Mouse (Mus musculus): ENCODE results near the gene 1700013F07Rik. TPM values are rescaled to one million over a fixed set of nuclear protein-coding genes. Genes with fewer than 3 reads are reported as not detected.

Gene 1700013F07Rik
- polyA plus RNA-seq, 1 experiment from 2014 or later: not detected

- ATAC-seq (replicated peaks; ENCODE audit: insufficient number of reproducible peaks, low FRiP score, low TSS enrichment, low read depth): no peak
- H3K9me3 ChIP-seq (replicated peaks; ENCODE audit: control insufficient read depth, low read length): no peaks in the 10 kb centered on the region
- no peaks in the 10 kb centered on the region for H3K4me1 ChIP-seq (ENCODE audit: control insufficient read depth, insufficient read depth, low read length)
- H3K4me3 ChIP-seq (ENCODE audit: low read depth, low read length): no peak overlapping the region
- no peaks in the 10 kb centered on the region for H3K36me3 ChIP-seq (replicated peaks; ENCODE audit: control insufficient read depth, insufficient read depth, low read depth, low read length)
- no peak overlapping the region for H3K9ac ChIP-seq (replicated peaks; ENCODE audit: low read length)
- 81% methylated on average over 4 of the region's 4 CpGs for WGBS
- H3K27ac ChIP-seq (replicated peaks; ENCODE audit: low read depth, low read length): no peak overlapping the region
- no peaks in the 10 kb centered on the region for H3K27me3 ChIP-seq (ENCODE audit: control insufficient read depth, insufficient read depth, low read length)
- no peak overlapping the region for H3K4me2 ChIP-seq (ENCODE audit: low read depth, low read length)
- DNase-seq (ENCODE audit: low spot score): no peak
These were observed 30.0 kb upstream of the 1700013F07Rik start for GRCm38 (mm10) chr3:108503908-108504307.

- ATAC-seq (replicated peaks; ENCODE audit: insufficient number of reproducible peaks, low FRiP score, low TSS enrichment, low read depth) (no peak), DNase-seq (ENCODE audit: low spot score) (no peak)
- Histone ChIP-seq H3K9me3 (replicated peaks; ENCODE audit: control insufficient read depth, low read length) (no peaks in the 10 kb centered on the region), H3K4me3 (ENCODE audit: low read depth, low read length) (no peak overlapping the region), H3K4me2 (ENCODE audit: low read depth, low read length) (no peak overlapping the region), H3K9ac (replicated peaks; ENCODE audit: low read length) (no peak overlapping the region), H3K36me3 (replicated peaks; ENCODE audit: control insufficient read depth, insufficient read depth, low read depth, low read length) (no peaks in the 10 kb centered on the region), H3K4me1 (ENCODE audit: control insufficient read depth, insufficient read depth, low read length) (no peaks in the 10 kb centered on the region), H3K27ac (replicated peaks; ENCODE audit: low read depth, low read length) (no peak overlapping the region), H3K27me3 (ENCODE audit: control insufficient read depth, insufficient read depth, low read length) (no peaks in the 10 kb centered on the region)
- WGBS: 71% methylated on average over 4 of the region's 4 CpGs
These were observed 25.0 kb upstream of the 1700013F07Rik start for GRCm38 (mm10) chr3:108508745-108509474.

DNA sequence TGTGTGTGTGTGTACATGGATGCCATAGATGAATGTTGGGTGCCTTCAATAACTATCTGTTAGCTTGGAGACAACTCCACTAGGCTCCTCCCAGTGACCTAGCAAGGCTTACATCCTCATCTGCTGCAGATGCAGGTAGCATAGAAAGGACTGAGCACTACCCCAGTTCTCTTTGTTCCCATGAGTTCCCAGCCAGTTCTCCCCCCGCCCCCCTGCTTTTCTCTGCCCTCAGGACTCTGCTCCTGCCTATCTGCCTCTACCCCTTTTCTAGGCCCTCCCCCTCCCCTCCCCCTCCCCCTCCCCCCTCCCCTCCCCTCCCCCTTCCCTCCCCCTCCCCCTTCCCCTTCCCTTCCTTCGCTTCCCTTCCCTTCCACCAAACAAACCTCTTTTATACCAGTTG lies 23.8 kb upstream of the 1700013F07Rik start:
- Histone ChIP-seq H3K4me3 (ENCODE audit: low read depth, low read length) (no peak overlapping the region), H3K9me3 (replicated peaks; ENCODE audit: control insufficient read depth, low read length) (no peaks in the 10 kb centered on the region), H3K9ac (replicated peaks; ENCODE audit: low read length) (no peak overlapping the region), H3K4me2 (ENCODE audit: low read depth, low read length) (no peak overlapping the region), H3K27me3 (ENCODE audit: control insufficient read depth, insufficient read depth, low read length) (no peaks in the 10 kb centered on the region), H3K36me3 (replicated peaks; ENCODE audit: control insufficient read depth, insufficient read depth, low read depth, low read length) (no peaks in the 10 kb centered on the region), H3K4me1 (ENCODE audit: control insufficient read depth, insufficient read depth, low read length) (no peaks in the 10 kb centered on the region), H3K27ac (replicated peaks; ENCODE audit: low read depth, low read length) (no peak overlapping the region)
- 57% methylated on average over 1 of the region's 2 CpGs for WGBS
- no peak for DNase-seq (ENCODE audit: low spot score)
- ATAC-seq (replicated peaks; ENCODE audit: insufficient number of reproducible peaks, low FRiP score, low TSS enrichment, low read depth): no peak

- WGBS: 25% methylated on average over 9 of the region's 9 CpGs
- no peaks in the 10 kb centered on the region for H3K36me3 ChIP-seq (replicated peaks; ENCODE audit: control insufficient read depth, insufficient read depth, low read depth, low read length)
- H3K9me3 ChIP-seq (replicated peaks; ENCODE audit: control insufficient read depth, low read length): no peaks in the 10 kb centered on the region
- H3K27me3 ChIP-seq (ENCODE audit: control insufficient read depth, insufficient read depth, low read length): no peaks in the 10 kb centered on the region
- H3K4me2 ChIP-seq (ENCODE audit: low read depth, low read length): no peak overlapping the region
- H3K9ac ChIP-seq (replicated peaks; ENCODE audit: low read length): no peak overlapping the region
- no peaks in the 10 kb centered on the region for H3K4me1 ChIP-seq (ENCODE audit: control insufficient read depth, insufficient read depth, low read length)
- H3K4me3 ChIP-seq (ENCODE audit: low read depth, low read length): no peak overlapping the region
- ATAC-seq (replicated peaks; ENCODE audit: insufficient number of reproducible peaks, low FRiP score, low TSS enrichment, low read depth): no peak
- no peak overlapping the region for H3K27ac ChIP-seq (replicated peaks; ENCODE audit: low read depth, low read length)
- no peak for DNase-seq (ENCODE audit: low spot score)
These were observed 23.1 kb upstream of the 1700013F07Rik start for GRCm38 (mm10) chr3:108510716-108511483.

- no peaks in the 10 kb centered on the region for H3K4me1 ChIP-seq (ENCODE audit: control insufficient read depth, insufficient read depth, low read length)
- DNase-seq (ENCODE audit: low spot score): no peak
- H3K4me3 ChIP-seq (ENCODE audit: low read depth, low read length): no peak overlapping the region
- H3K27me3 ChIP-seq (ENCODE audit: control insufficient read depth, insufficient read depth, low read length): no peaks in the 10 kb centered on the region
- no peaks in the 10 kb centered on the region for H3K36me3 ChIP-seq (replicated peaks; ENCODE audit: control insufficient read depth, insufficient read depth, low read depth, low read length)
- H3K4me2 ChIP-seq (ENCODE audit: low read depth, low read length): no peak overlapping the region
- 79% methylated on average over 3 of the region's 3 CpGs for WGBS
- no peak overlapping the region for H3K27ac ChIP-seq (replicated peaks; ENCODE audit: low read depth, low read length)
- no peak overlapping the region for H3K9ac ChIP-seq (replicated peaks; ENCODE audit: low read length)
- ATAC-seq (replicated peaks; ENCODE audit: insufficient number of reproducible peaks, low FRiP score, low TSS enrichment, low read depth): no peak
- no peaks in the 10 kb centered on the region for H3K9me3 ChIP-seq (replicated peaks; ENCODE audit: control insufficient read depth, low read length)
These were observed 20.5 kb upstream of the 1700013F07Rik start for GRCm38 (mm10) chr3:108513465-108513864.

GRCm38 (mm10) chr3:108518276-108518675 lies 15.7 kb upstream of the 1700013F07Rik start:
- no peak for ATAC-seq (replicated peaks; ENCODE audit: insufficient number of reproducible peaks, low FRiP score, low TSS enrichment, low read depth)
- DNase-seq (ENCODE audit: low spot score): no peak
- Histone ChIP-seq H3K36me3 (replicated peaks; ENCODE audit: control insufficient read depth, insufficient read depth, low read depth, low read length) (no peaks in the 10 kb centered on the region), H3K9ac (replicated peaks; ENCODE audit: low read length) (no peak overlapping the region), H3K27ac (replicated peaks; ENCODE audit: low read depth, low read length) (no peak overlapping the region), H3K4me1 (ENCODE audit: control insufficient read depth, insufficient read depth, low read length) (no peaks in the 10 kb centered on the region), H3K27me3 (ENCODE audit: control insufficient read depth, insufficient read depth, low read length) (no peaks in the 10 kb centered on the region), H3K4me2 (ENCODE audit: low read depth, low read length) (no peak overlapping the region), H3K4me3 (ENCODE audit: low read depth, low read length) (no peak overlapping the region), H3K9me3 (replicated peaks; ENCODE audit: control insufficient read depth, low read length) (no peaks in the 10 kb centered on the region)
- WGBS: 65% methylated on average over 4 of the region's 4 CpGs

DNA sequence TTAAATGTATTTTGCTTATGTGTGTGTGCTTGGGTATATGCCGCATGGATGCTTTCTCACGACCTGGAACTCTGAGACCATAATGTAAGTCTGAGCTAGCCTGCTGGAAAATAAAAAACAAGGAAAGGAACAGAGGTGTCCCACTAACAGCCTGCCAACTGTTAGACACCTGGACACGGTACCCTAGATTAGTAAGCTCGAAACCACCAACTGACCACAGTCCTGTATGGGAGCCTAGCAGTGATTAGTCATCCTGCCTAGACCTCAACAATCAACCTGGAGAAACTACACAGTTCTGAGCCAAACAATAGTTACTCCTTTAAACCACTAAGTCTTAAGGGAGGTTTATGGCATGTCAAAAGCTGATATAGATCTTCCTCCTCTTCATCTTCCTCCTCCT lies 10.5 kb upstream of the 1700013F07Rik start:
- Histone ChIP-seq H3K9ac (replicated peaks; ENCODE audit: low read length) (no peak overlapping the region), H3K9me3 (replicated peaks; ENCODE audit: control insufficient read depth, low read length) (no peaks in the 10 kb centered on the region), H3K27ac (replicated peaks; ENCODE audit: low read depth, low read length) (no peak overlapping the region), H3K4me2 (ENCODE audit: low read depth, low read length) (no peak overlapping the region), H3K36me3 (replicated peaks; ENCODE audit: control insufficient read depth, insufficient read depth, low read depth, low read length) (no peaks in the 10 kb centered on the region), H3K4me3 (ENCODE audit: low read depth, low read length) (no peak overlapping the region), H3K4me1 (ENCODE audit: control insufficient read depth, insufficient read depth, low read length) (no peaks in the 10 kb centered on the region), H3K27me3 (ENCODE audit: control insufficient read depth, insufficient read depth, low read length) (no peaks in the 10 kb centered on the region)
- no peak for DNase-seq (ENCODE audit: low spot score)
- ATAC-seq (replicated peaks; ENCODE audit: insufficient number of reproducible peaks, low FRiP score, low TSS enrichment, low read depth): no peak
- WGBS: 94% methylated on average over 4 of the region's 4 CpGs

DNA sequence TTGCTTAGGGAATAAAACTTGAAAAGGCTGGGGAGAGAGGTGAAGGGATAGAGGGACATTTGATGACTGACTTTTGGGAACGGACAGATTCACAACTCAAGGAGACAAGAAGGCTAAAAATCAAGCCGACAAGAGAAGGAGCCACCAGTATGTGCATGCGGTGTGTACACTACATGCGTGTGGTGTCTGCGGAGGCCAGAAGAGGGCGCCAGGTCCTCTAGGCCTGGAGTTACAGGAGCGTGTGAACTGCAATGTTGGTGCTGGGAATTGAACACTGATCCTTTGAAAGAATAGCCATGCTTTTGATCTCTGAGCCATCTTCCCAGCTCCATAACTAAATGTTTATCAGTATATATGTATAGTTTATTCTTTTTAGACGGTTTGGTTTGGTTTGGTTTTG lies 5.5 kb upstream of the 1700013F07Rik start:
- DNase-seq (ENCODE audit: low spot score): no peak
- ATAC-seq (replicated peaks; ENCODE audit: insufficient number of reproducible peaks, low FRiP score, low TSS enrichment, low read depth): no peak
- no peak overlapping the region for H3K27ac ChIP-seq (replicated peaks; ENCODE audit: low read depth, low read length)
- no peak overlapping the region for H3K9ac ChIP-seq (replicated peaks; ENCODE audit: low read length)
- no peaks in the 10 kb centered on the region for H3K9me3 ChIP-seq (replicated peaks; ENCODE audit: control insufficient read depth, low read length)
- H3K4me2 ChIP-seq (ENCODE audit: low read depth, low read length): no peak overlapping the region
- H3K36me3 ChIP-seq (replicated peaks; ENCODE audit: control insufficient read depth, insufficient read depth, low read depth, low read length): no peaks in the 10 kb centered on the region
- H3K4me1 ChIP-seq (ENCODE audit: control insufficient read depth, insufficient read depth, low read length): no peaks in the 10 kb centered on the region
- H3K4me3 ChIP-seq (ENCODE audit: low read depth, low read length): no peak overlapping the region
- no peaks in the 10 kb centered on the region for H3K27me3 ChIP-seq (ENCODE audit: control insufficient read depth, insufficient read depth, low read length)
- WGBS: 91% methylated on average over 8 of the region's 8 CpGs
